Mouse (Mus musculus) MN1 (cell line): ENCODE measurements around the gene Abhd14a.

Experiments
- DNase-seq: peaks from one replicate; pipeline ENCODE4 v3.0.0-alpha.2; 2016; ENCODE audit warnings: low spot score

The Abhd14a gene

GRCm38 (mm10) chr9:106411091-106411594 lies 36.3 kb downstream of the Abhd14a start:
- no peak for DNase-seq

- no peak for DNase-seq
Measured at GRCm38 (mm10) chr9:106410086-106410650, 37.3 kb downstream of the Abhd14a start.

- DNase-seq = no peak
Measured at GRCm38 (mm10) chr9:106409096-106409495, 38.4 kb downstream of the Abhd14a start.

- DNase-seq = no peak
Measured at GRCm38 (mm10) chr9:106406443-106407078, 40.9 kb downstream of the Abhd14a start.

- peak; percentile 32 for DNase-seq
Measured at GRCm38 (mm10) chr9:106405275-106405674, 42.2 kb downstream of the Abhd14a start.

- no peak for DNase-seq
Measured at GRCm38 (mm10) chr9:106402607-106403375, 44.7 kb downstream of the Abhd14a start.

GRCm38 (mm10) chr9:106402149-106402548 lies 45.3 kb downstream of the Abhd14a start:
- no peak for DNase-seq

- no peak for DNase-seq
Measured at GRCm38 (mm10) chr9:106399808-106400207, 47.7 kb downstream of the Abhd14a start.

- no peak for DNase-seq
Measured at GRCm38 (mm10) chr9:106398667-106399311, 48.7 kb downstream of the Abhd14a start.

- no peak for DNase-seq
Measured at GRCm38 (mm10) chr9:106397733-106398132, 49.7 kb downstream of the Abhd14a start.

GRCm38 (mm10) chr9:106394649-106395602 lies 52.6 kb downstream of the Abhd14a start:
- no peak for DNase-seq

- DNase-seq = peak; percentile 66
Measured at GRCm38 (mm10) chr9:106393548-106393947, 53.9 kb downstream of the Abhd14a start.

- no peak for DNase-seq
Measured at GRCm38 (mm10) chr9:106392828-106393527, 54.5 kb downstream of the Abhd14a start.
